Mouse (Mus musculus) frontal cortex, adult 2 months (tissue): Measurements from ENCODE around the gene Il12rb2. TPM values are rescaled to one million over a fixed set of nuclear protein-coding genes. Genes with fewer than 3 reads are reported as not detected.

Source experiments
- DNase-seq, 2 experiments: peaks; one replicate each; pipeline ENCODE4 v3.0.0; 2022; ENCODE audit warnings: low spot score in 1 of 2; ENCODE audit errors: extremely low spot score in 1 of 2
- polyA plus RNA-seq: library from polyadenylated mRNA; depleted of rRNA; stranded (reverse); fragments of >200 nt; gene quantifications from 2 replicates; pipeline ENCODE4 v1.2.3, GENCODE M21; 2012

The Il12rb2 gene
- polyA plus RNA-seq, 1 experiment = 0.62 TPM

GRCm38 (mm10) chr6:67298742-67299141, 77.2 kb downstream of the Il12rb2 start:
- DNase-seq = no peak

- no peak for DNase-seq
Measured at GRCm38 (mm10) chr6:67296126-67296525, 79.9 kb downstream of the Il12rb2 start.

- no peak for DNase-seq
Measured at GRCm38 (mm10) chr6:67292042-67292623, 83.9 kb downstream of the Il12rb2 start.

GRCm38 (mm10) chr6:67282897-67283296, 93.1 kb downstream of the Il12rb2 start:
- no peak for DNase-seq

- DNase-seq = no peak
Measured at GRCm38 (mm10) chr6:67281614-67282197, 94.3 kb downstream of the Il12rb2 start.

GRCm38 (mm10) chr6:67277944-67278343, 98.0 kb downstream of the Il12rb2 start:
- DNase-seq = no peak

- no peak for DNase-seq
Measured at GRCm38 (mm10) chr6:67269459-67269858, 106.5 kb downstream of the Il12rb2 start.

- no peak for DNase-seq
Measured at GRCm38 (mm10) chr6:67268983-67269382, 107.0 kb downstream of the Il12rb2 start.

GRCm38 (mm10) chr6:67268245-67268612, 107.8 kb downstream of the Il12rb2 start:
- no peak for DNase-seq

- DNase-seq = no peak
Measured at GRCm38 (mm10) chr6:67267408-67268244, 108.4 kb downstream of the Il12rb2 start.

GRCm38 (mm10) chr6:67266664-67267407, 109.2 kb downstream of the Il12rb2 start:
- peak; percentile 97 to 98 for DNase-seq

GRCm38 (mm10) chr6:67266159-67266657, 109.8 kb downstream of the Il12rb2 start:
- DNase-seq = peak; percentile 8 to 23

- DNase-seq = no peak
Measured at GRCm38 (mm10) chr6:67264935-67265334, 111.1 kb downstream of the Il12rb2 start.

- no peak for DNase-seq
Measured at GRCm38 (mm10) chr6:67251095-67251494, 124.9 kb downstream of the Il12rb2 start.

- DNase-seq = no peak
Measured at GRCm38 (mm10) chr6:67244451-67244850, 131.5 kb downstream of the Il12rb2 start.

GRCm38 (mm10) chr6:67243765-67244420, 132.1 kb downstream of the Il12rb2 start:
- DNase-seq = no peak
